Mouse (Mus musculus): ENCODE data around the gene Papln.

Papln gene

GRCm38 (mm10) chr12:83767833-83768232 is 4.4 kb downstream of the Papln start:
- DNase-seq (ENCODE audit: low spot score), result no peak

DNA sequence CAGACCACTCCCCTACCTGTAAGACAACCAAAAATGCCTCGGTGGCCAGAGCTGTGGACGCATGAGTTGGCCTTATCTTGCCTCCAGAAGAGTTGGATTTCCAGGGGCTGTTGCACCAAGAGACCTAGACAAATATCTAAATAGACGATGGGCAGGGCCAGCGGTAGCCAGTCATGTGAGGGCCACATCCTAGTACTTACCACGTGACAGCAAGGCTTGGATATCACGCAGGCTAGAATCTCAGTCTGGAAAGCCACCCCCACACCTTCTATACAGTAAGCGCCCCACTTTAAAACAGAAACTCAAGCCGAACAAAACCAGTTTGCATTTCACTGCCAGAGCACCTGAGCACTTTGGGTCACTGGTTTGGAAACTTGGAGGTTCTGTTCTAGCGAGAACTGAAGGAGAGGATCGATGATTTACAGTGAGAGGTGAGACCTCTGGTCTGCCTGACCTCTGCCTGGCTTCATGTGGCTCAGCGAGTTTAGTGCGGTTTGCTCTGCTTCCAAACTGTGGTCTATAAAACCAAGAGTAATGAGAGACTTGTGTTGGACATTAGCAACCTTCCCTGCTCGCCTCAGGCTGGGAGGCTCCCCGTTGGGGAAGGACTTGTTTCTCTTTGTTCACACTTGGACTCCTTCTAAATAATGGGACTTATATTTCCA is 4.9 kb downstream of the Papln start:
- no peak for DNase-seq (ENCODE audit: low spot score)

DNA sequence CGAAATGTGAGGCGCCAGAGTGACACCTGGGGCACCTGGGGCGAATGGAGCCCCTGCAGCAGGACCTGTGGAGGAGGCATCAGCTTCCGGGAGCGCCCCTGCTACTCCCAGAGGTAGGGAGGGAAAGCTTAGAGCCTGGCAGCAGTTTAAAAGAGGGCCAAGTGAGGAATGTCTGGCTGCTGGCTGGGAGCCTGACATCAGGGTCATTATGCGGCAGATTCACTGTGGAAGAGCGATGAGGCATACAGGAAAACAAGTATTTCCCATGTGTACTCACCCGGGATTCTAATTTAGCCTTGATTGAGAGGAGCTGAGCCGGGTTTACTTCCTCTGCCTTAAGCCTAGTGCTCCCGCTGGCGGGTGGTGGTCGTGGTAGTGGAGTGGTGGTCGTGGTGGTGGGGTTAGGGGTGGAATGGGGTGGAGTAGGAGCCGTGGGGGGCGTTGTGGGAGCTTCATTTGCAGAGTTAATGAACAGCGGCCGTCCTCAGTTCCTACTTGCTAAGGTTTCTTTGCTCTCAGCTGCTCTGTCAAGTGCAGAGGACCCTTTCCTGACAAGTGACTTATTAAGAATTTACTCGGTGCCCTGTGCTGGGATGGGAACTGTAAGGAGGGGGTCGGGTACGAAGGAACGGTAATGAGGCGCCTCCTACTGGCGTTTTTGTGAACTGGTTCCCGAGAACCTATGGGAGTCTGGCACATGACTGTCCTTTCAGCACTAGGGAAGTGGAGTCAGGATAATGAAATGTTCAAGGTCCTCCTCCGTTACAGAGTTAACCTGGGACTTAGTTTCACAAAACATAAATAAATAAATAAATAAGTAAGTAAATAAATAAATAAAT is 7.2 kb downstream of the Papln start:
- peak; percentile 27 for DNase-seq (ENCODE audit: low spot score)

- DNase-seq (ENCODE audit: low spot score), result no peak
Observed at GRCm38 (mm10) chr12:83775621-83776020, 12.2 kb downstream of the Papln start.

GRCm38 (mm10) chr12:83776766-83777165 is 13.3 kb downstream of the Papln start:
- DNase-seq (ENCODE audit: low spot score), result no peak

DNA sequence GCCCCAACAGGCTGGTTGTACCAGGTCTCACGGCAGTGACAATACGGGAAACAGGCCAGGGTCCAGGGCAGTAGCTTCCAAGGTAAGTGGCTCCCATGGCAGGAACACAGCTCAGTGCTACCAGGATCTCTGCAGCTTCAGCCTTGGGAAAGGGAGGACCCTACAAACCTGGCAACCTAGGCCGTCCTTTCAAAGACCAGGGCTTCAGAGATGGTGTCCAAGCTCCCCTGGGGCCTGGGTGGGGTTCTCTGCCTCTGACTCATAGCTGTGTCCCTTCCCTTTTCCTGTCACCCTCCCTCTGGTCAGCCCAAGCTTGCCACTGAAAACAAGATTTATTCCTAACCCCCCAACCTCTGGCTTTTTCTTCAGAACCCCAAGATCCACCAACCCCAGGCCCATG is 16.7 kb downstream of the Papln start:
- DNase-seq (ENCODE audit: low spot score), result no peak

DNA sequence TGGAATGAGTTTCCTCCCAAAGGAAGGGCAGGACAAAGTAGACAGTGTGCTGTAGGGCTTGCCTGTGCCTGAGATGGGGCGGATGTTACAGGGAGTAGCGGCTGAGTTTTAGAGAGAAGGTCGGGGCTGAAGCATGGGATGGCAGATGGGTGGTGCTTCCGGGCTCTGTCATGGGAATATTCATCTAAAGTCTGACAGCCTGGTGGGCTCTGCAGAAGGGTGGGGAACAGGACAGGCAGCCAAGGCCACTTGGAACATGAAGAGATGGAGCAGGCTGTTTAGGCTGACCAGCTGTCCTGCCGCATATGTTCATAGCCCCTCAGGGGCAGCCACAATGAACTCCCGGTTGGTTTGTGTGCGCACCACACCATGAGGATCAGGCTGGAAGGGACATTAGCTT is 17.8 kb downstream of the Papln start:
- no peak for DNase-seq (ENCODE audit: low spot score)

DNA sequence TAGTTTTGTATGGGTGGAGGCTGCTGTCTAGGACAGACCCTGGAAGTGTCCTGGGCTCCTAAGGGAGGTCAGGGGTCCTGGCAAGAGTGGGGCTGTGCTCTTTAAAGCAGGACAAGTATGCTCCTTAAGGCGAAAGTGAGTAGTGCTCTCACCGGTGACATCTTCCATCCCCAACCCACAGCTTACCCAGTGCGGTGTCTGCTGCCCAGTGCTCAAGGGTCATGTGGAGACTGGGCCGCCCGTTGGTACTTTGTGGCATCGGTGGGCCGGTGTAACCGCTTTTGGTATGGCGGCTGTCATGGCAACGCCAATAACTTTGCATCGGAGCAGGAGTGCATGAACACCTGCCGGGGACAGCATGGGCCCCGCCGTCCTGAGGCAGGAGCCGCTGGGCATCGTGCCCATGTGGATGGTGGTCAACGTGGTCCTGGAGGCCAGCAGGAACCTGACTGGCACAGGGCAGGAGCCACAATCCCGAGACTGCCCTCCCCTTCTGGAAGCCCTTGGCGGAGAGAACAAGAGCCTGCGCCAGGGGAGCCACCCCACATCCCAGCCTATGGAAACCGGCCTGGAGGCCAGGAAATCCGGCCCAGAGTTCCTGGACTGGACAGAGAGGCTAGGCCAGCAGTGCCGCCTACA is 18.3 kb downstream of the Papln start:
- DNase-seq (ENCODE audit: low spot score), result no peak

GRCm38 (mm10) chr12:83782669-83783068 is 19.2 kb downstream of the Papln start:
- DNase-seq (ENCODE audit: low spot score), result no peak

DNA sequence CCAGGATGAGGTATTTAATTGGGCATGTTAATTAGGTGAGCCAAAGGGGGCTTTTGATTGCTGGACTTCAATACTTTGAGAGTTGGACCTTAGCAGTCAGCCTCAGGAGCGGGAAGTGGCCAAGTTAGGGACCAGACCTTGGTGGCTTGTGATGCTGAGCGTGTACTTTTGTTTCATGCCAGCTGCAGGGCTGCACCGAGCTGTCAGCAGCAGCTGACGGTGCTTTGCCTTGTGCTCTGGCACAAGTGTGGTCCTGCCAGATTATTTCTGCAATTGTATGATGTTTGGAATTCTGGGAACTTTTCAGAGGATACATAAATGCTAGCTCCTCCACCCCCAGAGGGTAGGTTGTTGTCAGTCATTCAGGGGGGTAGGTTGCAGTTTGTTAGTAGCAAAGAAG is 21.9 kb downstream of the Papln start:
- DNase-seq (ENCODE audit: low spot score), result no peak

- no peak for DNase-seq (ENCODE audit: low spot score)
Observed at GRCm38 (mm10) chr12:83789051-83789780, 25.8 kb downstream of the Papln start.

DNA sequence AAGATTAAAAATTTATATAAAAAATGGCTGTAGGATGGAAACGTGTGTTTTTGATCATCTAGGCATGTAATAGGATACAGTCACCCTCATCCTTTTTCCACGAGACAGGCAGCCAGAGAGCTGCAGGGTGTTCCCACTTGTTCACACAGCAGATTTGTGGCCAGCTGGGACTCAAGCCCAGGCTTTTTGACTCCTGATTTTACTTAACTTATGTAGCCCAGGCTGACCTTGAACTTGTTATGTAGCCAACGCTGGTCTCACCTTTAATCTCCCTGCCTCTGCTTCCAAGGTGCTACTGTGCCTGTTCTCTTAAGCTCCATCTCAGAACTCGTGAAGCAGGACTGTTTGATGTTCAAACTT is 26.3 kb downstream of the Papln start:
- no peak for DNase-seq (ENCODE audit: low spot score)

DNA sequence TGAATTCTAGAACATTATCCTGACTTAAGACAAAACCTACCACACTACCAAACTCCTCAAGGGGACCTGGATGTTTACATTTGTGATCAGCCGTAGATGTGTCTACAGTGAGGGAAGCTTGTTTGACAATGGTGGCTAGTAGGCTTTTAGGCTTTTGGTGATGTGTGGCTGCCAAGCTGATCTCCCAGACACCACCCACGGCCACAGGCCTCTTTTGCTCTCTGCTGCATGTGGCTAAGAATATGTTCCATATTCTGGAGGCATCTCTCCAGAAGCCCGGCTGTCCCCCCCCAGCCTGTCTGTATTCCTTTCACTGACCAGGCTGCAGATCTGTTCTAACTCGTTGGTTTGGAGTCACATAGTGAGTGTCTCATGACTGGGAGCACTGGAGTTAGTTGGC is 27.3 kb downstream of the Papln start:
- DNase-seq (ENCODE audit: low spot score), result no peak

DNA sequence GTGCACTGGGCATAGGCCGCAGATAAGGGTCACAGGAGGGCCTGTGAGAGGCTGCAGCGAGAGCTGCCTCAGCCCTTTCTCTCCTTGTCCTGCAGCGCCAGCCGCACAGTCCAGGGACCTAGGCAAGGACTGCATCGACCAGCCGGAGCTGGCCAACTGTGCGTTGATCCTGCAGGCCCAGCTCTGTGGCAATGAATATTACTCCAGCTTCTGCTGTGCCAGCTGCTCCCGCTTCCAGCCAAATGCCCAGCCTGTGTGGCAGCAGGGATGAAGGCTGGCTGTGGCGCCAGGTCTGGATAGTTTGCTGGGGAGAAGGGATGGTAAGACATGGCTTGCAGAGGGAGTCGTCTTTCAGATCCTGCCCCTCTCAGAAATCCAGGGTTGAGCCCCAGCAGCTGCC is 28.3 kb downstream of the Papln start:
- no peak for DNase-seq (ENCODE audit: low spot score)

DNA sequence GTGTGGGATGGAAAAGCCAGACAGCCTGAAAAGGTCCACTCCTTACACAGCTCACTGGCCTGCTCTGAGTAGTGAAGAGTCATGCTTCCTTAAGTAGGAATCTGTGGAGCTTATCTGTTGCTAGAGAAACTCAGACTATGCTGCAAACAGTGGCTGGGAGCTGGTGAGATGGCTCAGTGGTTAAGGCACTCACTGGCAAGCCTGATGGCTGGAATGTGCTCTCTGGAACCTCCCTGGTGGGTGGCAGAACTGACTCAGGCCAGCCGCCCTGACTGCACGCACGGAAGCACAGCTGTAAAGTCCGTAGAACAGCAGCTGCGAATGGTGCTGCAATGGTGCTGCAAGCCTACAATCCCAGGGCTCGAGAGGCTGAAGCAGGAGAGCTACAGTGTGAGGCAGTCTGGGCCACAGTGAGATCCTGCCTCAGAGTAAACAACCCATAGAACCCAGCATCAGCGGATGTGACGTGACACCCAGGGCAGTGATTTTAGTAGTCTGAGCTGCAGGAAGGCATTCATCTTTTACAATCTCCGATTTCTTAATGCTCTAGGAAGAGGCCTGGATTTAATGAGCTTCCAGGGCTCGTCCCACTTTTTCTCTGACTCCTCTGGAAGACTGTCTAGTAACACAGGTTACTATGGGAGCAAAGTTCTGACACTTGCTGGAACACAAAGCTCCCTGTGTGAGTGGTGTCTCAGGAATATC is 29.4 kb downstream of the Papln start:
- DNase-seq (ENCODE audit: low spot score), result no peak

GRCm38 (mm10) chr12:83795051-83795450 is 31.6 kb downstream of the Papln start:
- no peak for DNase-seq (ENCODE audit: low spot score)

DNA sequence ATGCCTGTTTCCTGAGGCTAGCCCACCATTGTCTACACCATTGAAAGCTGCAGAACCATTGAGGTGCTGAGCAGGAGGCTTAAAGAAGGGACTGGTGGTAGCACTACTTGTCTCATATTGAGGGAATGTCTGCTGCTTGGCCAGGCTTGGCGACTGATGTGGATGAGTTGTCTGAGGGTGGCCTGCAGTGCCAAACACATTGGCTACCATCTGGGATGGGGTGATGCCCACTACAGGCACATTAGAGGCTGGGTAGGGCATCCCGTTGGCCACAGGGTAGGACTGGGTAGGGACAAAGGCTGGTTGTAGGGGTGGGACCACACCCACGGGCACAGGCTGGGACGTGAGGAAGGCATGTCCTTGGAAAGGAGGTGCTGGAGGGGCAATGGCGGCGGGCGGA is 32.2 kb downstream of the Papln start:
- no peak for DNase-seq (ENCODE audit: low spot score)

DNA sequence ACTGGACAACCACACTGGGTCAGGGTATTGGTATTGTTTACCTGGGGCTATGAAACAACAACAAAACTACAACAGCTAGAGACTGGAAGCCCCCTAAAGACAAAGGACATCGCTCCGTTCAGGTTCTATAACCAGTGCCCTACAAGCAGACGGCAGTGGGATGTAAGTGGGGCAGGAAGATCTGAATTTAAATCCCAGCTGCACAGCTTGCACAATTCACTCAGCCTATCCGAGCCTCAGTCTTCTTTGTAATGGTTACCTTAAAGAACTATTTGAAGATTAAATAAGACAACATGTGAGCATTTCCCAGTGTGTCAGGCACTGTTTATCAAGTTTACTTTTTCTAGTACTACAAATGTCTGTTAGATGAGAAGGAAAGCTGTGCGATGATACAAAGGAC is 34.9 kb downstream of the Papln start:
- no peak for DNase-seq (ENCODE audit: low spot score)

DNA sequence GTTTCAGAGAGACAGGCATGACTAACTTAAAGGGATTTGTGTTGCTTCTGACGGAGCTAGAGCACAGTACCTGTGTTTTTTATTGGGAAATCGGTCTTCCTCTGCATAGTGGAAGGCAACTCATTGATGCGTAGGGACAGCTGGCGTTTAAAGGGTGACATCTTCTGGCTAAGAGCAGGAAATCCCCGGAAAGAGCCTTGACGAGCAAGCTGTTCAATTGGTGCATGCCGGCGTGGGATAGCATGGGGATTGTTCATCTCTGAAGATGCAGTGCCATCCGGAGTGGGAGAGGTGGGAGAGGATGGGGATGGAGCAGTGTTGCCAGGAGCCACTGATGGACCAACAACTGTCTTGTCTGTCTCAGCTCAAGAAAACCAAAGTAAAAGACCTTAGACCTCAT is 37.5 kb downstream of the Papln start:
- no peak for DNase-seq (ENCODE audit: low spot score)

- no peak for DNase-seq (ENCODE audit: low spot score)
Observed at GRCm38 (mm10) chr12:83803641-83804040, 40.2 kb downstream of the Papln start.

- no peak for DNase-seq (ENCODE audit: low spot score)
Observed at GRCm38 (mm10) chr12:83811901-83812300, 48.5 kb downstream of the Papln start.

- no peak for DNase-seq (ENCODE audit: low spot score)
Observed at GRCm38 (mm10) chr12:83816616-83817015, 53.2 kb downstream of the Papln start.
